Mouse (Mus musculus): ENCODE results near the gene Rab3b.
"Not testable (repeated sequence)": the region's sequence is repeated elsewhere in the genome, so short reads cannot be mapped to it uniquely, and the experiment has no call there.

The Rab3b gene

DNA sequence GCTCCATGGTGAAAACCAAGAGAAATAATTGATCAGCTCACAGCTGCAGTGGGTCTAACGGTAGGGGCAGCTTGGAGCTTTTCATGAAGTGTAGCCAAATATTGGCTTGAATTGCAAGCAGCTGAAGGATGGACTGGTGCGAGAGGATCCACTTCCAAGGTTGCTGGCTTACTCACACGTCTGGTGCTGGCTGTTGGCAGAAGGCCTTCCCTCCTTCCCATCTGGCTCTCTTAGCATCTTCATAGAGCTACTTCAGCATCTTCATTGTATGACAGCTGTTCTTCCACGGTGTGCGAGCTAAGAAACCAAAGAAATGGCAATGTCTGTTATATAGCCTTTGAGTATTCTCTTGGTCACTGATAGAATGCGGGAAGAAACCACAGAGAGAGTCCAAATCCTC is 12.0 kb downstream of the Rab3b start:
- in situ Hi-C loops (cut with MboI, MseI): no loop called here

DNA sequence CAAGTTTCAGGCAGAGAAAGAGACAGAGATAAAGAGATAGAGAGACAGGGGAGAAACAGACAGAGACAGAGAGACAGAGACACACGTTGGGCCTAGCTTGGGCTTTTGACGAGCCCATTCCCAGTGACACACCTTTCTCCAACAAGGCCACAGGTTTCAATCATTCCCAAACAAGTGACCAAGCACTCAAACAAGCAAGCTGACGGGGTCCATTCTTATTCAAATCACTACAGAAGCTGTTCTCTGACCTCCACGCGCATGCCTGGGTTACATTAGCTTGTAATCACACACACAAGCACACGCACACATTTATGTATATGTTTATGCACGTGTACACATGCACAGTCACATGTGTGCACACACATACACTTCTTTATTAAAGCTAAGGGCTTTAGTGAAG is 21.6 kb downstream of the Rab3b start:
- in situ Hi-C loops (cut with MboI, MseI): no loop called here

DNA sequence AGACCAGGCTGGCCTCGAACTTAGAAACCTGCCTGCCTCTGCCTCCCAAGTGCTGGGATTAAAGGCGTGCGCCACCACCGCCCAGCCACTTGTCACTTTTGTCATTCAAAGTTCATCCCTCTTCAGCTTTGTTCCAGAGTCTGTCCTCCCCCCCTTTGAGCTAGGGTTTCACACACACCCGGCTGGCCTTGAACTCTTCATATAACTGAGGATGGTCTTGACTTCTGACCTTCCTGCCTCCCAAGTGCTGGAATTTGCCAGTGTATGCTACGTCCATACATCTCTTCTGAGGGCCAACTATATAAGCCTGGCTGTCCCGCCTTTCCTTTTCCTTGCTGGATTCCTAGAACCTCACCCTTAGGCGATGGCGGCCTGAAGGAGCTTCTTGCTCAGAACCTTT is 24.0 kb downstream of the Rab3b start:
- in situ Hi-C loops (cut with MboI, MseI): no loop called here

DNA sequence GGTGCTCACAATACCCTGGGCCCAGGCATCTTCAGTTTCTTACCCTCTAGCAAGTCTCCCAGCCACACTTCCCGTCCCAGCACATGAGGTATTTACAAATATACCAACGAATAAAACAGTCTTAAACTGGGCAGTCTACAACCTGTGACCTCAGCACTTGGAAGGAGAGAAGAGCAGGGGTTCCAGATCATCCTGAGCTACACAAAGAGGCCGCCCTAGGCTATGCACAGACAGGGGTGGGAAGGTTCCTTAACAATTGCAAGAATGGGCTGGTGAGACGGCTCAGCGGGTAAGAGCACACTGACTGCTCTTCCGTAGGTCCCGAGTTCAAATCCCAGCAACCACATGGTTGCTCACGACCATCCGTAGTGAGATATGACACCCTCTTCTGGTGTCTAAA is 24.5 kb downstream of the Rab3b start:
- in situ Hi-C loops (cut with MboI, MseI): no loop called here

DNA sequence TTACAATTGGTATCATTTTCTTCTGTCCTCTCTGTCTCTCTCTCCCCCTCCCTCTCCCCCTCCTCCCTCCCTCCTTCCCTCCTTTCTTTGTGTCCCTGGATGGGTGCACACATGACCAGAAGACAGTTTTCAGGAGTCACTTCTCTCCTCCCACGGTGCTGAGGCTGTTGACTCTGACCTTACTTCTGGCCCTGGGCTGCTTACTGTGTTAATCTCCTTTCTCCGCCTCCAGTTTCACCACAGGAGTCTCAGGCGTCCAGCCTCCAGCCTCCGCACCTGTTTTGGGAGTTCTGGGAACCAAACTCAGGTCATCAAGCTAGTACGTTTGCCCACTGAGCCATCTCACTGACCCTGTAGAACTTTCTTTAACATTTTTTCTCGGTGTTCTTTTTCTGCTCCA is 25.2 kb downstream of the Rab3b start:
- in situ Hi-C loops (cut with MboI, MseI): no loop called here

DNA sequence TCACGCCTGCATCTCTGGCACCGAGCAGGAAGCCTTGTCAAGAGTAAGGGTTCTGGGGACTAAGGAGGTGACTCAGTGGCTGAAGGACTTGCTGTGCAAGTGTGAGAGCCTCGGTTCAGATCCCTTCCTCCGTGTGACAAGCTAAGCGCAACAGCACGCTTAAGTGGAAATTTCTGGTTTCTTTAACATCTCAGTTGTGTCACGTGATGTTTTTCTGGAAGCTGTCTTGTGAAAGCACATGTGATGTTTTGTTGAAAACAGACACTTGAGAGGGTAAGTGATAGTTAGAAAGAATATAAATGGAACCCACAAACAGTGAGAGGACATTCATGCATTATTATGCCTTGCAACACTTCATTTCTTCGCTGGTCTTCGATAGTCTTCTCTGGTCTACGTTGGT is 25.9 kb downstream of the Rab3b start:
- in situ Hi-C loops (cut with MboI, MseI): no loop called here

DNA sequence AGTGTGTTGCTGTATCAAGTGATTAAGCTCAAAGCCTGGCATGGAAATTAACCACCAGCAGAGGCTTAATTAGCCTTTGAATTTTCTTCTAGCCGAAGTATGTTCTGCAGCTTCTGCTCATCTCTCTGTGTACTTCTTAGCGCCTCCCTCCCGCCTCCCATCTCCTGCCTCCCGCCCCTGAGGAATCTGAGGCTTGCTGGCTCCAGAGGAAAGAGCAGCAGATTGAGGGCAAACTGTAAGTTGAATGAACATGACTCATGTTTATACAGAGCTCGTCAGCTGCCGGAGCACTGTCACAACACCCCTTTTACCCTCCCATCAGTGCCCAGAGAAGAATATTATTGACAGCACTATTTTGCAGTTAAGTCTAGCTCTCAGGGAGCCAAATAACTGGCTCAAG is 27.0 kb downstream of the Rab3b start:
- in situ Hi-C loops (cut with MboI, MseI): no loop called here

DNA sequence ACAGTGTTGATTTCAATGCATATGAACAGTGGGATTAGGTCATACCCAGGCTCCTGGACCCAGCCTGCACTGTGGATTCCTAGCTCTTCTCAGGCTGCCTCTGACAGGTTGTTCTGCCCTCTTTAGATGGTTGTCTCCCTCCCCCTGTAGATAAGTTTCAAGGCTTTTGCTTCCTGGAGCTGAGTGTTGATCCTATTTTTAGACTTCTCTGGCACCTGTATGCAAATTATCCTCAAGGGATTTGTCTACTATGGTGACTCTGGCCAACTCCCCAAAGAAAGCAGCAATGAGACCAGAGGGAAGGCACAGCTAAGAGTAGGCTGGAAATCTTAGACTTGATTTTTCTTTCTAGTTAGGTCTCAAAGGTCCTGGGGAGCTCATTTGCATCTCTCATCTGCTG is 28.6 kb downstream of the Rab3b start:
- in situ Hi-C loops (cut with MboI, MseI): no loop called here

DNA sequence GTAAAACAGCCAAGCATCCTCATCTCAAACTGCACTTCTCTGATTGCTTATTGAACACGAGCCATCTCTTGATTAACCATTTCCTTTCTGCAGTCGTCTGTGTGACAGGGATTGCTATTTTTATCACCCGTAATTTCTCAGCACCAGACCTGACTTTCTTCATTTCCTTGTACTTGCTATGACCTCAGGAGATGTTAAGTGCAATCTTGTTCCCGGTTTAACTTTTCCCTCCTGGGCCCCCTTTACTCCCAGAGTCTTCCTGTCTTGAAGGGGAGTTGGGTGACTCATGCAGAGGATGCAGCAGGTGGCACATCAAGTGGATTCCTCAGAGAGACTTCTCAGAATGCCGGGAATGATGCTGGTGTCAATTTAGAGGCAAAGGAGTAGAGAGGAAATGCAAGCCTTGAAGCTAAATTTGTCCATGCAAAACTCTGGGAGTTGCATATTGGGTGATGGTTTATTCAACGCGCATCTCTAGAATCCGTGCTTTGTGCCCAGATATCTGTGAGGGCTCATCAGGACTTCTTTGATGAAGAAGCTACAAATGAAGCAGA is 31.1 kb downstream of the Rab3b start:
- in situ Hi-C loops (cut with MboI, MseI): no loop called here

DNA sequence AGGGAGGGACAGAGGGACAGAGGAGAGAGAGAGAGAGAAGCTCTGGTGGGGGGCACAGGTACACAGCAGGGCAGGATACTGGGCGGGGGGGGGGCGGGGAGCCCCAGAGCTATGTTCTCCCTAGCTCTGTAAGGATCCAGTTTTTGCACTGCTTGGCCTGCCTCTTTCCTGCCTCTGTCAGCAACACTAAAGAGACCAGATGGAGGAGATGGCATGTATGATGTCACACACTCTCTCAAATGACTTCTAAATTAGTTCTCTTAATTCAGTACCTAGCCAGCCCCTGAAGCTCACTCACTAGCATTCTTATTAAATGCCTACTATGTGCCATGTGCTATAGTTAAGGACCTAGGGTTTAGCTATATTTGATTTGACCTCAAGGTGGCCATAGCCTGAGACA is 33.0 kb downstream of the Rab3b start:
- in situ Hi-C loops (cut with MboI, MseI): no loop called here

DNA sequence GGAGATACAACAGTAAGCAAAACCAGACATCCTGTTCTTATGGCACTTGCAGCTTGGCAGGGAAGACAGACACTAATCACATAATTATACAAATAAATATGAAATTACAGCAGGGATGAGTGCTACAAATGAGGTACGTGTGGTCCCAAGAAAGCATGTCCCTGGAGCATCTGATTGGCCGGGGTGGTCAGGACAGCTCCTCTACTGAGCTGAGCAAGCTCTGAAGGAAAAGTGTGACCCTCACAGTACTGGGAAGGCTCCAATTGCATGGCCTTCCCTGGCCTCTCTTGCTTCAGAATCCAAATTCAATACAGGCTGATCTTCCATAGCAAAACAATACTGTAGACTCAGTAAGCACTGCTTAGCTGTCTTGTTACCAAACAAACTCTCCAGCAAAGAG is 34.3 kb downstream of the Rab3b start:
- in situ Hi-C loops (cut with MboI, MseI): no loop called here

DNA sequence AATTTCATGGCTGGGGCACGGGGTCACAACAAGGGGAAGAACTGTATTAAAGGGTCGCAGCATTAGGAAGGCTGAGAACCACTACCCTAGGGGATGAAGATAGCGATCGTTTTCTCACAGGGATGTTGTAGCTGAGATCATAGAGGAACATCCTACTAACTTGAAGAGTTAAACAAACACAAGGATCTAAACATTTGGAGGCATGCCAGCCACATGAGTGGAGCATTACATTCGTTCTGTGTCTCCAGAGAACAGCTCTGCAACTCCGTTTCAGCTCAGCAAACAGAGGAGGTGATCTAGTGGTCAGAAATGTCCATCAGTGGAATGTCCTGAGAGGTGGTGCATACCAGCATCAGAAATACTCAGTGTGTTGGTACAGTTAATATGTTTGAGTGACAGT is 35.5 kb downstream of the Rab3b start:
- in situ Hi-C loops (cut with MboI, MseI): no loop called here

DNA sequence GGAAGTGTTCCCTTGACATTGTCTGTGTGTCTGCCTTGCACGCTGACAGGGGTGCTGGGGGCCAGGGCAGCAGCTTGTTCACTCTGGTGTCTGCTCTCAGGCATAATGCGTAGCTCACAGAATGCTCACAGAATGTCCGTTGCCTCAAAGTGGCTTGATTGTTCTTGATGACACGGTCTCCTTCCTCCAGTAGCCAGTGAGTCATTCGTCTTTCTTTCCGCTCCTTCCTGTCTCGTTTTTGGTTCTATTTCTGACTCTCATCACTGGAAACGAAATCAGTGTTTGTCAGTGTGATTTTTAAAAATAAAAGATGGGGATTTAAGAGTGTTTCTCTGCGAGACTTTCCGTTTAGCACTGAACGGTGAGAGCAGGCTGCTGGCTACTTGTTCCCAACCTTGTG is 36.2 kb downstream of the Rab3b start:
- in situ Hi-C loops (cut with MboI, MseI): no loop called here

DNA sequence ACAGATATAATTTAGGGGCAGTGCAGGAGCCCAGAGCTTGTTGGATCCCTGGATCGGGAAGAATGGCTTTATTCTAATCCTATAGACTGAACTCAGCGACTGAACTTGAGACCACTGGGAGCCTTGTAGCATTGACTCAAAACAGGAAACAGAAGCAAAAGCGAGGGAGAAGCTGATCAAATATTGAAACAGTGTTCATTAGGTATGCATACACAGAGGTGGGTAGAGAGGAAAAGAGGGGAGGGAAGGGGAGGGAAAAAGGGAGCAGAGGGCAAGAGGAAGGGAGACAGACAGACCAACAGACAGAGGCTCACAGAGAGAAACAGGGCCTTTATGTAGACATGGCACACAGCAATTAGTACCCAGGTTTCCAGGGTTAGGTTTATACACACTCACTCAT is 38.8 kb downstream of the Rab3b start:
- in situ Hi-C loops (cut with MboI, MseI): no loop called here

DNA sequence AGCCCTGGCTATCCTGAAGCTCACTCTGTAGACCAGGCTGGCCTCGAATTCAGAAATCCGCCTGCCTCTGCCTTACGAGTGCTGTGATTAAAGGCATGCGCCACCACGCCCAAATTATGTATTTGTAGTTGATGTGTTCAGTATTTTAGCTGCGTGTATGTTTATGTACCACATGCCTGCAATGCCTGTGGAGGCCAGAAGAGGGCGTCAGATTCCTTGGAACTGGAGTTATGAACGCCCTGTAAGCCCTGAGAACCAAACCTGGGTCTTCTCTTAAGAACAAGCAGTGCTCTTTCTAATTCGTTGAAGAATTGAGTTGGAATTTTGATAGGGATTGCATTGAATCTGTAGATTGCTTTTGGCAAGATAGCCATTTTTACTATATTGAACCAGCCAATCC is 49.1 kb downstream of the Rab3b start:
- in situ Hi-C loops (cut with MboI, MseI): not testable (repeated sequence)

DNA sequence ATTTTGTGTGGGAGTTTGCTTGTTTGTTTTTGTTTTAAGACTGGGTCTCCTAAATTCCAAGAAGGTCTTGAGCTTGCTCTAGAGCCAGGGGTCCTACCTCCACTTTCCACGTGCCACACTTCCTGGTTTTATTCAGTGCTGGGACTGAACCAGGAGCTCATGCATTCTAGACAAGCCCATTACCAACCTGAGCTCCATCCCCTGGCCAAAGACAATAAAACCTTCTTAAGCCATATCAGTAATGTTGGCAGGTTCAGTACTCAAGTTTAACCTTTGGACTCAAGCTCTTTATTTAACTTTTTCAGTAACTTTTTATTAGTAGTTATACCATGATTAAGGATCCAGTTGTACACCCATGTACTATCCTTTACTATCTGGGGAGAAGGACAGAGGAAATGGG is 54.3 kb downstream of the Rab3b start:
- in situ Hi-C loops (cut with MboI, MseI): no loop called here

DNA sequence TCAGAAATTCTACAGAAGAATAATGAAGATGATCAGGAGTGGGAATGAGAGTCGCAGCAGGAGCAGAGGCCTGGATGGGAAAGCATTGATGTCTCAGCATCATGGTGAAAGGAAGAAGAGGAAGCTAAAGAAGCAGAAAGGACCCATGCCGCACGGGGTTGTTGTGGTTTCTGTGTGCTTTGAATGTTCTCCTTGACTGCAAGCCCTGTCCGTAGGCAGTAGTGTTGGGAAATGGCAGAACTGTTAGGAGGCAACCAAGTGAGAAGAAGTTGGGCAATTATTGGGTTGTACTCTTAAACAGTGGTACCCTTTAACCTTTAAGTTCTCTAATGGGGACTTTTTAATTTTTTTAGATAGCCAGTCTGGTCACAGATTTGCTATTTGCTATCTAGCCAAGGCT is 56.0 kb downstream of the Rab3b start:
- in situ Hi-C loops (cut with MboI, MseI): no loop called here

DNA sequence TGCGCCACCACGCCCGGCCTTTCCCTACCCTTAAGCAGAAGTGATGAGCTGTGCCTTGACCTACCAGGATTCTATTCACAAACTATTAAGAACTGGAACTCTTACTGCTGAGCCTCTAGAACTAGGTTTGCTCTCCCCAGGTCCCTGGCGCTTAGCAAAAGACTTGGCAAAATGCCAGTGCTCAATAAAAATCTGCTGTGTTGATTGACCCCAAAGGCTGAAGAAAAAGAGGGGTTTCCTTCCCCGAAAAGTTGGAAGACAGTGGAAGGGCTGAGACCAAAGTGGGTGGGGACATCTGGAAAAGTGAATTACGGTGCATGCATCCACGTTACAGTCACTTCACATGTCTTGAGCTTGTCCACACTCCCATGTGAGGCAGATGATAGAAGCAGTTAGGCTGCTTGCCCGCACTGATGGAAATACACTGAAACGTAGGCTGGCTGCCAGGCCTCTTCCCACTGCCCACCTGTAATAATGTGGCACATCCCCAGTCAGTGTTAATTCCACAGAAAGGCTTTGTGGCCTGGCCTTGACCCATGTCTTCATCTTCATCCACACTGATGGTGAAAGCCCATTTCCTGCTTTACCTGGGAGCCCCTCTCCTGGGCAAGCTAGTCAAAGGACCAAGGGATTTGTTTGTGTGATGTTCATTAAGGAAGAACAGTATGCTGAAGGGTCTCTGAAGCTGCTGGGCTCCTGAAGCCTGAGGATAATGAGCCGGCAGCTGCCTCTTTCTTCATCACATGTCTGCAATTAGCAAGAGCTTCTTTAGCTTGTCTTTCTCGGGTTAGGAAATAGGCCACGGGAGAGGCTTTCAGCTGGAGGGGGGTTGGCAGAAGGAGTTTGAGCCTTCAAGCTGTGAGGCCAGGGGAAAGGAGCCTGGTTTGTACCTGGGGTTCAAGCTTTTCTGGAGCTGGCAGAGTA is 59.2 kb downstream of the Rab3b start:
- in situ Hi-C loops (cut with MboI, MseI): no loop called here

DNA sequence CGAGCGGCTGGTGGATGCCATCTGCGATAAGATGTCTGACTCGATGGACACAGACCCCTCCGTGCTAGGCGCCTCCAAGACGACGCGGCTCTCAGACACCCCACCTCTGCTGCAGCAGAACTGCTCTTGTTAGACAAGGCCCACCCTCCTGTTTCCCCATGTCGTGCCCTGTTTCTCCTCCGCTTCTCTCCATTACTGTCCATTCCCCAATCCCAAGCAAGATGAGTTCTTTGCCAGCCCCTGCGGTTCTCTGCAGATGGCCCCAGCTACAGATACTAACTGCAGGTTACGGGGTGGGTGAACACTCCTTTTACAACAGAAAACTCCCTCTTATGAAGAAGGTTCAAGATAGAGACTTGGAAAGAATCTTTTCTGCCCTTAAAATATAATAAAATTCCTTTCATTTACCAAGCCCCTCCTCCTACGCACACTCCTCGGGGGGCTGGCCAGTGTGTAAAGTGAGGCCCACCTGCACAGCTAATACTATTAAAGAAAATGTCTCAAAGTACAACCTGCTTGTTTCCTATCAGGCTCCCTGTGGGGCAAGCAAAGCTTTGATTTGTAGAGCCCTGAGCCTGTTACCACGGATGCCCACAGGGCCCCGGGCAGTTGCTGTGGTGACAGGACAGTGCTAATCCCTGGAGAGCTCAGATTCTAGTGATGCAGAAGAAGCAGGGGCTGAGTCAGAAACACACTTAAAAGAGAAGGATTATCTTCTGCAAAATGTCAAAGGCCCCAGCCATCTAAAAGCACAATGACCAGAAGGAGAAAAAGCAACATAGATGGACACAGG is 62.0 kb downstream of the Rab3b start:
- in situ Hi-C loops (cut with MboI, MseI): no loop called here

DNA sequence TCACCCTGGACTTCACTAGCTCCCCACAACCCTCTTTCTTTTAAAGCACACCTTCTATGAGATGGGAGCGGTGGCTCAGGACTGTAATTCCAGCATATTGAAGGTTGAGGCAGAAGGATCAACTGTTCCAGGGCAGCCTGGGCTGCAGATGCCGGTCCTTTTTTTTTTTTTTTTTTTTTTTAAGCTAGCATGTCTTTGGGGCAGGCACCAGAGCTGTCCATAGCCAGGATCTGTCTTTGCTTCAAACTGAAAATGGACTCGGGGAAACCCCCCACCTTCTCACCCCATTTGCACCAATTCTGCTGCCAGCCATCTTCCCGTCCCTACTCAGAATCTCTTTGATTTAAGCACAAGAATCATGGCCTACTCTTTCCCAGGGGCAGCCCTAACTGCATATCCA is 63.3 kb downstream of the Rab3b start:
- in situ Hi-C loops (cut with MboI, MseI): no loop called here

DNA sequence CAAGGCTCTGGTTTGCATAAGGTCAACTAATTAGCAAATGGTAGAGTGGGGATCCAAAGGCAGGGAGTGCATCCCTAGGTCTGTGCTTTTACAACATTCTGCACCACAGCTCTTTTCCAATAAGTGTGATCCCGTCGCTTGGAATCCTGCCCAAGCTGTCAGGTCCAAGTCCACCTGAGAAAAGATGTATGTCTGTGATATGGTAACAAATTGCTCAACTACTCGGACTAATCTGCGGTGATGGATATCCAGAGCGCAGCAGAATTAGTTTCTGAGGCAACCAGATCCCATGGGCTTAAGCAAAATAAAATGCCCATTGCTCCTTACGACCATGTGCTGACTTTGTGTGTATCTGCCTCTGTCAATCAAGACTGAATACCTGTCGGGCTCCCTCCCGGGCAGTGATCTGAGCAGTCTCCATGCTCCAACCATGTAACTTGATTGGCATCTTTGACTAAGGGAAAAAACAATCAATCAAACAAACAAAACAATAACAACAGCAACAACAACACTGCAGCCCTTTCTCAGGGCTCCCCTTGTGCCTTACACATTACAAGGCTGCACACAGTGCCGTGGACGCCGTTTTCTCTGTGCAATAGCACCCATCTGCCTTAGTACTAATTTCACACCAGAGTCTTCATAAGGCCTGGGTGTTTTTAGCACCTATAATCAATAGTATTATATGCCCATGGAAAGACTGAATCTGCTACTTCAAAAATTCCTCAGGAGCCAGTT is 64.3 kb downstream of the Rab3b start:
- in situ Hi-C loops (cut with MboI, MseI): no loop called here

DNA sequence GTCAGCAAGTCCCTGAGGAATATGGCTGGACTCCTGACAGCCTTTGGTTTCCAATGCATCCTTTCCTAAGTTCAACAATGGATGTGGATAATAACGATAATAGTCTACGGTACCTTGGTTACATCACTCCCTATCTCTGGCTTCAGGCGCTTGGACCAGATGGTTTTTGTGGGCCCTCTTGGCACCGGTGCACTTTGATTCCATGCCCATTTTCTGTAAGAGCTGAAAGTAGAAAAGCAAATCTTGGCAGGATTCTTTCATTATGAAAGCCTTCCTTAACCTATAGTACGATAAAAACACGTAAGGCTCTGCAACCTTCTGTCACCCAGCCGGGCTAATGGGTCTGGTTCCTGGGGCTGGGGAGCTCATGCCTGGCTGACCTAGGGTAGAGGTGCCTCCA is 70.3 kb downstream of the Rab3b start:
- in situ Hi-C loops (cut with MboI, MseI): no loop called here
